Mouse (Mus musculus): Measurements from ENCODE around the gene Usp21.

GRCm38 (mm10) chr1:171246709-171247452 lies 40.9 kb downstream of the Usp21 start:
- peak; percentile 84 for TF ChIP-seq CTCF (conservative IDR thresholded peaks at IDR 0.05; ENCODE audit: insufficient read depth, insufficient read length, low read depth, low read length)
- peak; percentile 82 for TF ChIP-seq POLR2A (IDR thresholded peaks at IDR 0.05; ENCODE audit: low read depth, low read length)

All from kidney, adult 2 months (tissue).